Mouse (Mus musculus) ES-E14 (cell line): Measurements from ENCODE around the gene Rdm1. TPM values are rescaled to one million over a fixed set of nuclear protein-coding genes. Genes with fewer than 3 reads are reported as not detected.

ENCODE experiments used
- DNase-seq: peaks from one replicate; pipeline ENCODE4 v3.0.0-alpha.2; 2013; ENCODE audit warnings: low read depth, low spot score
- H3K27ac ChIP-seq: 2 replicates; pipeline ENCODE4 v1.5.1; 2012; ENCODE audit warnings: low read depth, mild to moderate bottlenecking, low read length, moderate library complexity, mixed read lengths; ENCODE audit not compliant: poor library complexity, insufficient read depth, severe bottlenecking
- H3K36me3 ChIP-seq: 2 replicates; pipeline ENCODE4 v1.6.1; 2012; ENCODE audit warnings: mild to moderate bottlenecking, low read length, moderate library complexity, mixed read lengths; ENCODE audit not compliant: control insufficient read depth, poor library complexity, insufficient read depth, severe bottlenecking
- H3K4me1 ChIP-seq, 2 experiments: fragments of 150-350 bp in 1 of 2; sonication (generic) in 1 of 2; 2 replicates each; pipeline ENCODE4 v1.6.1; 2012; ENCODE audit warnings: low read length in 2 of 2, mild to moderate bottlenecking in 1 of 2, mixed read lengths in 1 of 2; ENCODE audit not compliant: control insufficient read depth in 2 of 2, insufficient read depth in 2 of 2, poor library complexity in 1 of 2
- H3K4me3 ChIP-seq, 2 experiments: fragments of 150-350 bp in 1 of 2; sonication (generic) in 1 of 2; 2 replicates each; pipeline ENCODE4 v1.5.1; 2012; ENCODE audit warnings: low read length in 2 of 2, low read depth in 1 of 2, mild to moderate bottlenecking in 1 of 2, mixed read lengths in 1 of 2; ENCODE audit not compliant: insufficient read depth in 1 of 2, poor library complexity in 1 of 2, severe bottlenecking in 1 of 2
- H3K9ac ChIP-seq: 2 replicates; pipeline ENCODE4 v1.6.1; 2012; ENCODE audit warnings: low read depth, mild to moderate bottlenecking, low read length, mixed read lengths; ENCODE audit not compliant: poor library complexity, insufficient read depth, severe bottlenecking
- H3K9me3 ChIP-seq: fragments of 150-350 bp; sonication (generic); 2 replicates; pipeline ENCODE4 v1.6.1; 2012; ENCODE audit warnings: low read depth, mild to moderate bottlenecking, low read length; ENCODE audit not compliant: control insufficient read depth, insufficient read depth
- CHD2 ChIP-seq: IDR thresholded peaks from 2 replicates; pipeline ENCODE4 v1.6.1; 2014; ENCODE audit warnings: mild to moderate bottlenecking, low read depth, low read length, inconsistent platforms
- HCFC1 ChIP-seq: IDR thresholded peaks from 2 replicates; pipeline ENCODE4 v1.6.1; 2012; ENCODE audit warnings: low read length, inconsistent platforms, borderline replicate concordance; ENCODE audit not compliant: insufficient read depth
- MAFK ChIP-seq: IDR thresholded peaks from 2 replicates; pipeline ENCODE4 v1.6.1; 2014; ENCODE audit warnings: mild to moderate bottlenecking, low read depth, low read length, inconsistent platforms; ENCODE audit not compliant: insufficient read depth
- ZC3H11A ChIP-seq: IDR thresholded peaks from 2 replicates; pipeline ENCODE4 v1.6.1; 2012; ENCODE audit warnings: low read depth, mild to moderate bottlenecking, inconsistent platforms, low read length, borderline replicate concordance
- ZNF384 ChIP-seq: IDR thresholded peaks from 2 replicates; pipeline ENCODE4 v1.6.1; 2012; ENCODE audit warnings: low read depth, low read length, inconsistent platforms
- in situ Hi-C, 2 experiments: fragments of 600-800 bp; cut with MboI; formaldehyde crosslinking; loops; one replicate each; pipeline ENCODE4 v1.15.1; 2025; ENCODE audit warnings: low sequenced_read_pairs in 2 of 2, inconsistent platforms in 1 of 2; ENCODE audit not compliant: unreplicated experiment in 2 of 2
- total RNA-seq: library from RNA; depleted of rRNA; stranded (reverse); fragments of 300-350 nt; gene quantifications from 2 replicates; pipeline ENCODE4 v1.2.3, GENCODE M21; 2012; rRNA removed

The Rdm1 gene
- total RNA-seq, 1 experiment, result 81.1 TPM

- no peaks in the 10 kb centered on the region for H3K9me3 ChIP-seq
- no peak for DNase-seq
- peaks cover 12 to 25% of the 10 kb centered on the region in 2 experiments for H3K4me1 ChIP-seq
- no peaks in the 10 kb centered on the region; the same call in 1 of the 2 replicates for H3K36me3 ChIP-seq
- in situ Hi-C loops, result no loop called here
- TF ChIP-seq ZNF384, result no peak
- no peak for TF ChIP-seq CHD2
- TF ChIP-seq HCFC1, result no peak
- TF ChIP-seq ZC3H11A, result no peak
- TF ChIP-seq MAFK, result no peak
- no peak overlapping the region for H3K4me3 ChIP-seq
- H3K9ac ChIP-seq, result peak overlapping the region; percentile 20; the same call in 1 of the 2 replicates
- H3K27ac ChIP-seq, result peak overlapping the region; percentile 93
These were observed 53.8 kb downstream of the Rdm1 start for GRCm38 (mm10) chr11:101680634-101681325.

DNA sequence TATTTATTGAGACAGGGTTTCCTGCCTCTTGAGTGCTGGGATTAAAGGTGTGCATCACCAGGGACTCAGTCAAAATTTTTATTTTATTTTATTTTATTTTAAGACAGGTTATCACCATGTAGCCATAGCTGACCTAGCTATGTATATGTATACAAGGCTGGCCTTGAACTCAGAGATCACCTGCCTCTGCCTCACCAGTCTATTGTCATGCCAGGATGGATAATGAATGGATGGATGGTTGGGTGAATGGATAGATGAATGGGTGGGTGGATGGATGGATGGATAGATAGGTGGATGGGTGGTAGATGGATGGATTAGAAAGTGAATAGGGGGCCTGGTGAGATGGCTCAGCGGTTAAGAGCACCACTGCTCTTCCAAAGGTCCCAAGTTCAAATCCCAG is 55.0 kb downstream of the Rdm1 start:
- no peaks in the 10 kb centered on the region for H3K9me3 ChIP-seq
- peaks cover 12 to 25% of the 10 kb centered on the region in 2 experiments for H3K4me1 ChIP-seq
- H3K36me3 ChIP-seq, result no peaks in the 10 kb centered on the region; the same call in 1 of the 2 replicates
- no peak overlapping the region for H3K9ac ChIP-seq
- H3K4me3 ChIP-seq, result no peak overlapping the region
- H3K27ac ChIP-seq, result peak overlapping the region; percentile 93; the same call in 1 of the 2 replicates
- TF ChIP-seq ZNF384, result no peak
- TF ChIP-seq CHD2, result peak; percentile 67
- TF ChIP-seq HCFC1, result no peak
- no peak for TF ChIP-seq MAFK
- no peak for TF ChIP-seq ZC3H11A
- peak; percentile 70 for DNase-seq
- in situ Hi-C loops, result no loop called here

GRCm38 (mm10) chr11:101682410-101682960 is 55.5 kb downstream of the Rdm1 start:
- TF ChIP-seq ZNF384 (no peak), CHD2 (no peak), ZC3H11A (no peak), MAFK (no peak), HCFC1 (no peak)
- H3K4me1 ChIP-seq, result peaks cover 12 to 25% of the 10 kb centered on the region in 2 experiments

More at GRCm38 (mm10) chr11:101682410-101682960, 55.5 kb downstream of the Rdm1 start:
- Histone ChIP-seq H3K36me3 (no peaks in the 10 kb centered on the region; the same call in 1 of the 2 replicates), H3K9ac (peak overlapping the region; percentile 45; the same call in 1 of the 2 replicates), H3K9me3 (no peaks in the 10 kb centered on the region), H3K4me3 (no peak overlapping the region), H3K27ac (peak overlapping the region; percentile 86; the same call in 1 of the 2 replicates)
- no peak for DNase-seq
- in situ Hi-C loops, result no loop called here

Other genes starting within 250 kb of the Rdm1 start
- gene Aarsd1, start 209.6 kb upstream of the Rdm1 start, total RNA-seq, result 73.2 and 79.4 TPM in 2 replicates
- gene Gm27029, start 202.4 kb upstream of the Rdm1 start, total RNA-seq, result 1.3 and 5.4 TPM in 2 replicates
- gene Rundc1, start 202.1 kb upstream of the Rdm1 start, total RNA-seq, result 6.9 and 7.6 TPM in 2 replicates
- gene Ptges3l, start 201.9 kb upstream of the Rdm1 start, total RNA-seq, result 3.2 and 3.4 TPM in 2 replicates
- 1,298 and 1,307 TPM in 2 replicates for gene Rpl27, start 184.9 kb upstream of the Rdm1 start, total RNA-seq
- gene Ifi35, start 178.8 kb upstream of the Rdm1 start, total RNA-seq, result 5.0 and 9.1 TPM in 2 replicates
- gene Rnd2, start 162.2 kb upstream of the Rdm1 start, total RNA-seq, result 8.9 and 10.4 TPM in 2 replicates
- 41.9 and 57.5 TPM in 2 replicates for gene Vat1, start 161.0 kb upstream of the Rdm1 start, total RNA-seq
- 61.1 and 63.5 TPM in 2 replicates for gene Brca1, start 75.2 kb upstream of the Rdm1 start, total RNA-seq
- 101 and 103 TPM in 2 replicates for gene Nbr1, start 75.0 kb upstream of the Rdm1 start, total RNA-seq
- gene Tmem106a, start 45.0 kb upstream of the Rdm1 start, total RNA-seq, result 5.8 and 7.0 TPM in 2 replicates
- not detected in 2 replicates for gene Gm11634, start 27.9 kb upstream of the Rdm1 start, total RNA-seq
- gene Arl4d, start 38.3 kb downstream of the Rdm1 start, total RNA-seq, result 11.2 and 13.8 TPM in 2 replicates
- gene Dhx8, start 105.7 kb downstream of the Rdm1 start, total RNA-seq, result 43.6 and 51.7 TPM in 2 replicates
- gene Etv4, start 158.2 kb downstream of the Rdm1 start, total RNA-seq, result 78.8 and 84.0 TPM in 2 replicates